Mouse (Mus musculus) limb, embryonic 12.5 days (tissue): ENCODE data around the gene Tfip11. TPM values are rescaled to one million over a fixed set of nuclear protein-coding genes. Genes with fewer than 3 reads are reported as not detected.

Experiments used
- ATAC-seq: fragments of 200-750 bp; cut with Nextera tagmentation; 2 replicates; pipeline ENCODE4 v1.8.0; 2017; ENCODE audit warnings: low read depth, moderate TSS enrichment; ENCODE audit not compliant: insufficient number of reproducible peaks, insufficient read depth, low FRiP score, low TSS enrichment
- H3K27ac ChIP-seq: fragments of 300-500 bp; sonication (generic); 2 replicates; pipeline ENCODE4 v1.5.1; 2016; ENCODE audit warnings: mild to moderate bottlenecking, moderate library complexity
- H3K27me3 ChIP-seq: fragments of 300-500 bp; sonication (generic); 2 replicates; pipeline ENCODE4 v1.6.1; 2016; ENCODE audit warnings: mild to moderate bottlenecking, moderate library complexity
- H3K36me3 ChIP-seq: fragments of 300-500 bp; sonication (generic); 2 replicates; pipeline ENCODE4 v1.6.1; 2016; ENCODE audit warnings: mild to moderate bottlenecking, moderate library complexity
- H3K4me1 ChIP-seq: fragments of 300-500 bp; sonication (generic); replicated peaks from 2 replicates; pipeline ENCODE4 v1.6.1; 2016
- H3K4me2 ChIP-seq: fragments of 300-500 bp; sonication (generic); 2 replicates; pipeline ENCODE4 v1.6.1; 2016; ENCODE audit warnings: mild to moderate bottlenecking, moderate library complexity
- H3K4me3 ChIP-seq: fragments of 300-500 bp; sonication (generic); replicated peaks from 2 replicates; pipeline ENCODE4 v1.5.1; 2016; ENCODE audit warnings: mild to moderate bottlenecking
- H3K9ac ChIP-seq: fragments of 300-500 bp; sonication (generic); replicated peaks from 2 replicates; pipeline ENCODE4 v1.6.1; 2016; ENCODE audit warnings: mild to moderate bottlenecking, moderate library complexity
- H3K9me3 ChIP-seq: fragments of 300-500 bp; sonication (generic); 2 replicates; pipeline ENCODE4 v1.6.1; 2016; ENCODE audit warnings: mild to moderate bottlenecking, moderate library complexity
- WGBS: fragments of 180-500 bp; shearing (Covaris S2); methylation state at CpG from one replicate; pipeline ENCODE4 v1.1.7; 2016; 5-methylcytosine and 5-hydroxymethylcytosine counted together
- polyA plus RNA-seq: library from polyadenylated mRNA; unstranded; fragments of >200 nt; fragmentation: Nextera tagmentation; extraction: Ambion mirVana; gene quantifications from 2 replicates; pipeline ENCODE4 v1.2.1, GENCODE M21; 2016

Gene Tfip11
- polyA plus RNA-seq, 1 experiment from 2014 or later, result 38.2 TPM

DNA sequence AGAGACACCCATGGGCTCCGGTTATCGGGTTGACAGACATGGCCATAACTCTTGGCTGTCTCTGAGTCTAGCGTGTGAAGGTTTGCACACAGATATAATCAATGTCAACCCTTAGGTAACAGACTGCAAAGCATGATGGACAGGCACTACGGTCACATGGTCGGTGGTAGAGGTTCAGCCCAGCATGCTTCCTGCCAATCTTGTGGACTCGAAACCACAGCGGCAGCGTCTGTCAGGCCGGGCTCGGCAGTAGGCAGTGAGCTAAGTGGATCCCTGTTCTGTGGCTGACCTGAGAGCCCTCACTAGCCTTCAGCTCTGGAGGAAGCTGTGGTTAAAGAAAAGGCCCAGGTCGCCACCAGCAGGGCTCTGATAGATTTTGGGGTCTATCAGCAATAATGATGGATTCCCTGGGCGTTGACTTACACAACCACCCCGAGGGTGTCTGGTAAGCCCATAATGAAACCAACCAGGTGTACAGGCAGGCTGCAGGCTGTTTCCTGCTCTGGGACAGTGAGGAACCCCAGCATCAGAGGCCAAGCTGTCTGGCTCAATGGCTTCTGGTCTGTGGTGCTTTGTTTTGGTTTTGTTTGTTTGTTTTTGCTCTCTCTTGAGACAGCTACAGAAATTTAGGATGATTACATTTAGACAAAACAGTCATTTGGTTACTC is 58.8 kb downstream of the Tfip11 start:
- Histone ChIP-seq H3K9ac (no peak overlapping the region), H3K9me3 (no peaks in the 10 kb centered on the region), H3K4me1 (0 out of 2 replicates have a peak, but pooled peaks cover 7% of the 10 kb centered on the region), H3K27me3 (no peaks in the 10 kb centered on the region), H3K4me3 (no peak overlapping the region), H3K27ac (no peak overlapping the region), H3K36me3 (peaks cover 37% of the 10 kb centered on the region), H3K4me2 (no peak overlapping the region)
- ATAC-seq, result no peak
- WGBS, result 93% methylated on average over 13 of the region's 13 CpGs

- Histone ChIP-seq H3K9me3 (no peaks in the 10 kb centered on the region), H3K4me3 (no peak overlapping the region), H3K36me3 (peaks cover 41% of the 10 kb centered on the region), H3K4me1 (0 out of 2 replicates have a peak, but pooled peaks cover 7% of the 10 kb centered on the region), H3K9ac (no peak overlapping the region), H3K27ac (no peak overlapping the region), H3K27me3 (no peaks in the 10 kb centered on the region; the same call in 1 of the 2 replicates), H3K4me2 (no peak overlapping the region)
- WGBS, result 62% methylated on average over 2 of the region's 2 CpGs
- ATAC-seq, result no peak
These were observed 59.8 kb downstream of the Tfip11 start for GRCm38 (mm10) chr5:112385973-112386372.

Other genes starting within 250 kb of the Tfip11 start
- gene Cryba4, start 73.8 kb upstream of the Tfip11 start, polyA plus RNA-seq, result 0.59 and 0.64 TPM in 2 replicates
- 0.28 and 0.67 TPM in 2 replicates for gene Crybb1, start 70.5 kb upstream of the Tfip11 start, polyA plus RNA-seq
- 34.3 and 35.9 TPM in 2 replicates for gene Tpst2, start 49.7 kb upstream of the Tfip11 start, polyA plus RNA-seq
- gene Srrd, start 16.7 kb downstream of the Tfip11 start, polyA plus RNA-seq, result 54.9 and 57.2 TPM in 2 replicates
- gene Hps4, start 16.7 kb downstream of the Tfip11 start, polyA plus RNA-seq, result 40.1 and 44.9 TPM in 2 replicates
- 0.24 and 0.33 TPM in 2 replicates for gene Gm6583, start 29.7 kb downstream of the Tfip11 start, polyA plus RNA-seq
- 29.0 and 35.4 TPM in 2 replicates for gene Asphd2, start 68.5 kb downstream of the Tfip11 start, polyA plus RNA-seq
- not detected in 2 replicates for gene Gm6588, start 123.1 kb downstream of the Tfip11 start, polyA plus RNA-seq